Mouse (Mus musculus): Measurements from ENCODE around the gene Ccdc125. TPM values are rescaled to one million over a fixed set of nuclear protein-coding genes. Genes with fewer than 3 reads are reported as not detected.

Gene Ccdc125
- polyA plus RNA-seq, 1 experiment from 2014 or later = 6.3 TPM

Other genes with a start within 250 kb of the Ccdc125 start
- gene Naip1, start 216.8 kb upstream of the Ccdc125 start, polyA plus RNA-seq (2016; fragmentation: Nextera tagmentation; extraction: Ambion mirVana) = not detected in 2 replicates
- gene Gtf2h2, start 177.1 kb upstream of the Ccdc125 start, polyA plus RNA-seq (2016; fragmentation: Nextera tagmentation; extraction: Ambion mirVana) = 85.4 and 86.9 TPM in 2 replicates
- gene Ocln, start 117.0 kb upstream of the Ccdc125 start, polyA plus RNA-seq (2016; fragmentation: Nextera tagmentation; extraction: Ambion mirVana) = 5.8 and 7.5 TPM in 2 replicates
- gene Marveld2, start 52.7 kb upstream of the Ccdc125 start, polyA plus RNA-seq (2016; fragmentation: Nextera tagmentation; extraction: Ambion mirVana) = 4.6 and 4.8 TPM in 2 replicates
- gene Ak6, start 18.7 kb upstream of the Ccdc125 start, polyA plus RNA-seq (2016; fragmentation: Nextera tagmentation; extraction: Ambion mirVana) = 284 and 286 TPM in 2 replicates
- 26.6 and 27.7 TPM in 2 replicates for gene Rad17, start 18.7 kb upstream of the Ccdc125 start, polyA plus RNA-seq (2016; fragmentation: Nextera tagmentation; extraction: Ambion mirVana)
- 17.3 and 19.7 TPM in 2 replicates for gene Taf9, start 18.1 kb upstream of the Ccdc125 start, polyA plus RNA-seq (2016; fragmentation: Nextera tagmentation; extraction: Ambion mirVana)
- 97.7 and 101 TPM in 2 replicates for gene Cdk7, start 61.2 kb downstream of the Ccdc125 start, polyA plus RNA-seq (2016; fragmentation: Nextera tagmentation; extraction: Ambion mirVana)
- gene Mrps36, start 74.9 kb downstream of the Ccdc125 start, polyA plus RNA-seq (2016; fragmentation: Nextera tagmentation; extraction: Ambion mirVana) = 121 and 124 TPM in 2 replicates
- 44.3 and 50.3 TPM in 2 replicates for gene Cenph, start 106.2 kb downstream of the Ccdc125 start, polyA plus RNA-seq (2016; fragmentation: Nextera tagmentation; extraction: Ambion mirVana)
- gene Ccnb1, start 116.9 kb downstream of the Ccdc125 start, polyA plus RNA-seq (2016; fragmentation: Nextera tagmentation; extraction: Ambion mirVana) = 253 and 272 TPM in 2 replicates
- gene Slc30a5, start 163.7 kb downstream of the Ccdc125 start, polyA plus RNA-seq (2016; fragmentation: Nextera tagmentation; extraction: Ambion mirVana) = 52.6 and 55.8 TPM in 2 replicates